Mouse (Mus musculus): ENCODE measurements around the gene Bglap2.

DNA sequence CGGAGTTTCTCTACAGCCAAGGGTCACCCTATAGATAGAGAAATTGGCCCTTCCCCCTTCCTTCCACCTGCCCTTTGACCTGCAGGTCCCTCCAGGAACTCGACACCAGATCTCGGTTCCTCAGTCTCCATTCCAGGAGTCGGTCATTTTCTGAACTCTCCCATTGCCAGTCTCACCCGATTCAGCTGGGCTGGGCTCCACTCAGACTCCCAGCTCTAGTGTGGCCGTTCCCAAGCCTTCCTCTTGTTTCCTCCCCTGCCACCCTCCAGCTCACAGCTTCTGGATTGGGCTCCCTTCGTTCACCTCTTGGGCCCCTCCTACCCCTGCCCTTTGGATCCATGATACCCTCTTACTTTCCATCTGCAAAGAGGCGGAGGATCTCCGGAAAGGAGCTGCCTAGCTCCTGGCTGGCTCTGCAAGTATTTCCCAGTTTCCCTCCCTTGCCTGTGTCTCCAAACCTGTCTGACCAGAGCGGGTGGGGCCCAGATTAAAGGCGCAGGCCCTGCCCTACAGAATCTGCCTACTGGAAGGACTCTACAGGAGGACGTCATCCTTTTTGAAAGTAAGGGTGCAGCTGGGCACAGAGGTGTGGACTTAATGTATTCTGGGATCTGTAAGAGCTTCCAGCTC lies 44.4 kb downstream of the Bglap2 start:
- TF ChIP-seq CTCF (IDR thresholded peaks at IDR 0.05; ENCODE audit: borderline replicate concordance, extremely low read depth, insufficient read depth, insufficient read length) = no peak
- no peak for TF ChIP-seq POLR2A (IDR thresholded peaks at IDR 0.05; ENCODE audit: borderline replicate concordance, extremely low read depth, insufficient read depth, insufficient read length, poor library complexity, severe bottlenecking)
